Mouse (Mus musculus) bone marrow, adult 2 months (tissue): ENCODE results near the gene Zfp64.

ENCODE experiments used
- CTCF ChIP-seq: fragments of 200-500 bp; IDR thresholded peaks from 2 replicates; pipeline ENCODE4 v1.5.1; 2011; ENCODE audit warnings: low read length, control low read depth; ENCODE audit not compliant: control insufficient read depth, insufficient read depth
- POLR2A ChIP-seq: fragments of 200-500 bp; IDR thresholded peaks from 2 replicates; pipeline ENCODE4 v1.6.1; 2011; ENCODE audit warnings: low read depth, mild to moderate bottlenecking, control low read depth, low read length, borderline replicate concordance; ENCODE audit not compliant: control insufficient read depth

- TF ChIP-seq CTCF, result peak; percentile 53
- TF ChIP-seq POLR2A, result no peak
Measured at GRCm38 (mm10) chr2:168881927-168882326, 73.5 kb downstream of the Zfp64 start.
